Mouse (Mus musculus): Measurements from ENCODE around the gene S1pr4.

Gene S1pr4

GRCm38 (mm10) chr10:81493601-81494220 lies 6.2 kb downstream of the S1pr4 start:
- peak in 1 of 2 experiments; percentile 45 for DNase-seq

GRCm38 (mm10) chr10:81492606-81493240 lies 7.2 kb downstream of the S1pr4 start:
- no peak for DNase-seq

GRCm38 (mm10) chr10:81491018-81491417 lies 8.9 kb downstream of the S1pr4 start:
- DNase-seq = no peak

GRCm38 (mm10) chr10:81489941-81490340 lies 10.0 kb downstream of the S1pr4 start:
- DNase-seq = no peak

- DNase-seq = no peak
These were observed 11.9 kb downstream of the S1pr4 start for GRCm38 (mm10) chr10:81488081-81488480.

GRCm38 (mm10) chr10:81486496-81486895 lies 13.4 kb downstream of the S1pr4 start:
- DNase-seq = no peak

- DNase-seq = no peak
These were observed 14.4 kb downstream of the S1pr4 start for GRCm38 (mm10) chr10:81485479-81486018.

GRCm38 (mm10) chr10:81485060-81485449 lies 14.9 kb downstream of the S1pr4 start:
- peak in 1 of 2 experiments; percentile 35 for DNase-seq

GRCm38 (mm10) chr10:81484441-81485059 lies 15.4 kb downstream of the S1pr4 start:
- DNase-seq = no peak

GRCm38 (mm10) chr10:81483983-81484382 lies 15.9 kb downstream of the S1pr4 start:
- peak; percentile 55 to 71 for DNase-seq

- peak; percentile 63 to 73 for DNase-seq
These were observed 17.4 kb downstream of the S1pr4 start, which contains the start of gene Celf5 for GRCm38 (mm10) chr10:81482533-81482889. TSS of gene Celf5 (minus strand) at chr10:81482709.

- DNase-seq = no peak
These were observed 18.1 kb downstream of the S1pr4 start for GRCm38 (mm10) chr10:81481605-81482532.

- DNase-seq = no peak
These were observed 25.5 kb downstream of the S1pr4 start for GRCm38 (mm10) chr10:81474461-81474860.

GRCm38 (mm10) chr10:81473003-81473451 lies 26.9 kb downstream of the S1pr4 start:
- no peak for DNase-seq

- no peak for DNase-seq
These were observed 27.4 kb downstream of the S1pr4 start for GRCm38 (mm10) chr10:81472403-81473002.

GRCm38 (mm10) chr10:81470454-81470853 lies 29.5 kb downstream of the S1pr4 start:
- DNase-seq = peak; percentile 46 to 61

- DNase-seq = no peak
These were observed 30.7 kb downstream of the S1pr4 start for GRCm38 (mm10) chr10:81469253-81469652.

GRCm38 (mm10) chr10:81467670-81468235 lies 32.2 kb downstream of the S1pr4 start:
- no peak for DNase-seq

- no peak for DNase-seq
These were observed 33.1 kb downstream of the S1pr4 start for GRCm38 (mm10) chr10:81466881-81467280.

- no peak for DNase-seq
These were observed 33.9 kb downstream of the S1pr4 start for GRCm38 (mm10) chr10:81466066-81466465.

- peak in 1 of 2 experiments; percentile 42 for DNase-seq
These were observed 34.7 kb downstream of the S1pr4 start for GRCm38 (mm10) chr10:81465265-81465645.
